Mouse (Mus musculus): ENCODE measurements around the gene Gm42957. TPM values are rescaled to one million over a fixed set of nuclear protein-coding genes. Genes with fewer than 3 reads are reported as not detected.

The Gm42957 gene
- polyA plus RNA-seq, 1 experiment from 2014 or later = 0.10 TPM

- H3K27ac ChIP-seq (ENCODE audit: low read depth, low read length) = peak overlapping the region; percentile 77
- peak overlapping the region; percentile 80 for H3K9ac ChIP-seq (ENCODE audit: low read depth, low read length)
- H3K4me2 ChIP-seq (ENCODE audit: low read length) = peak overlapping the region; percentile 99
- H3K27me3 ChIP-seq (replicated peaks; ENCODE audit: control insufficient read depth, insufficient read depth, low read length) = no peaks in the 10 kb centered on the region
- H3K36me3 ChIP-seq (ENCODE audit: control insufficient read depth, insufficient read depth, low read length) = no peaks in the 10 kb centered on the region
- H3K4me3 ChIP-seq (ENCODE audit: low read length) = peak overlapping the region; percentile 59
- no peaks in the 10 kb centered on the region for H3K9me3 ChIP-seq (ENCODE audit: control insufficient read depth, low read length)
- WGBS = under 1% methylated on average over 40 of the region's 40 CpGs
- peaks cover 62% of the 10 kb centered on the region for H3K4me1 ChIP-seq (ENCODE audit: control insufficient read depth, insufficient read depth, low read depth, low read length)
- ATAC-seq = no peak
Observed at GRCm38 (mm10) chr3:96597435-96597891, 37.8 kb upstream of the Gm42957 start.

GRCm38 (mm10) chr3:96598156-96599068, 36.9 kb upstream of the Gm42957 start:
- Histone ChIP-seq H3K27ac (ENCODE audit: low read depth, low read length) (peak overlapping the region; percentile 77), H3K4me2 (ENCODE audit: low read length) (peak overlapping the region; percentile 99), H3K9me3 (ENCODE audit: control insufficient read depth, low read length) (no peaks in the 10 kb centered on the region), H3K4me1 (ENCODE audit: control insufficient read depth, insufficient read depth, low read depth, low read length) (peaks cover 63% of the 10 kb centered on the region), H3K4me3 (ENCODE audit: low read length) (peak overlapping the region; percentile 59), H3K9ac (ENCODE audit: low read depth, low read length) (peak overlapping the region; percentile 80), H3K36me3 (ENCODE audit: control insufficient read depth, insufficient read depth, low read length) (no peaks in the 10 kb centered on the region), H3K27me3 (replicated peaks; ENCODE audit: control insufficient read depth, insufficient read depth, low read length) (no peaks in the 10 kb centered on the region)
- no peak for ATAC-seq
- WGBS = 1% methylated on average over 54 of the region's 54 CpGs

- H3K36me3 ChIP-seq (ENCODE audit: control insufficient read depth, insufficient read depth, low read length) = no peaks in the 10 kb centered on the region
- no peak overlapping the region for H3K27ac ChIP-seq (ENCODE audit: low read depth, low read length)
- no peaks in the 10 kb centered on the region for H3K9me3 ChIP-seq (ENCODE audit: control insufficient read depth, low read length)
- peaks cover 69% of the 10 kb centered on the region for H3K4me1 ChIP-seq (ENCODE audit: control insufficient read depth, insufficient read depth, low read depth, low read length)
- peak overlapping the region; percentile 80 for H3K9ac ChIP-seq (ENCODE audit: low read depth, low read length)
- ATAC-seq = no peak
- WGBS = 53% methylated on average over 8 of the region's 8 CpGs
- peak overlapping the region; percentile 99 for H3K4me2 ChIP-seq (ENCODE audit: low read length)
- no peaks in the 10 kb centered on the region for H3K27me3 ChIP-seq (replicated peaks; ENCODE audit: control insufficient read depth, insufficient read depth, low read length)
- peak overlapping the region; percentile 59 for H3K4me3 ChIP-seq (ENCODE audit: low read length)
Observed at GRCm38 (mm10) chr3:96599069-96599393, 36.2 kb upstream of the Gm42957 start.

GRCm38 (mm10) chr3:96599411-96599810, 35.9 kb upstream of the Gm42957 start:
- peak overlapping the region; percentile 80; the same call in 1 of the 2 replicates for H3K9ac ChIP-seq (ENCODE audit: low read depth, low read length)

GRCm38 (mm10) chr3:96600639-96601250, 34.5 kb upstream of the Gm42957 start, which contains the start of gene Lix1l:
Lix1l (plus strand) TSS chr3:96601149.
- Histone ChIP-seq H3K27me3 (replicated peaks; ENCODE audit: control insufficient read depth, insufficient read depth, low read length) (no peaks in the 10 kb centered on the region), H3K9me3 (ENCODE audit: control insufficient read depth, low read length) (no peaks in the 10 kb centered on the region), H3K27ac (ENCODE audit: low read depth, low read length) (peak within 1 kb of the TSS; percentile 98), H3K9ac (ENCODE audit: low read depth, low read length) (peak within 1 kb of the TSS; percentile 95), H3K36me3 (ENCODE audit: control insufficient read depth, insufficient read depth, low read length) (no peaks in the 10 kb centered on the region), H3K4me3 (ENCODE audit: low read length) (peak within 1 kb of the TSS; percentile 87), H3K4me1 (ENCODE audit: control insufficient read depth, insufficient read depth, low read depth, low read length) (peaks cover 74% of the 10 kb centered on the region), H3K4me2 (ENCODE audit: low read length) (peak within 1 kb of the TSS; percentile 67)
- ATAC-seq = peak; percentile 93
- WGBS = under 1% methylated on average over 22 of the region's 27 CpGs

More at GRCm38 (mm10) chr3:96599411-96599810, 35.9 kb upstream of the Gm42957 start:
- no peaks in the 10 kb centered on the region for H3K27me3 ChIP-seq (replicated peaks; ENCODE audit: control insufficient read depth, insufficient read depth, low read length)
- whole genome bisulfite sequencing = 84% methylated on average over 3 of the region's 3 CpGs
- no peaks in the 10 kb centered on the region for H3K9me3 ChIP-seq (ENCODE audit: control insufficient read depth, low read length)
- no peak overlapping the region for H3K27ac ChIP-seq (ENCODE audit: low read depth, low read length)
- H3K4me3 ChIP-seq (ENCODE audit: low read length) = no peak overlapping the region
- peaks cover 73% of the 10 kb centered on the region for H3K4me1 ChIP-seq (ENCODE audit: control insufficient read depth, insufficient read depth, low read depth, low read length)
- no peak for ATAC-seq
- H3K36me3 ChIP-seq (ENCODE audit: control insufficient read depth, insufficient read depth, low read length) = no peaks in the 10 kb centered on the region
- H3K4me2 ChIP-seq (ENCODE audit: low read length) = peak overlapping the region; percentile 99; the same call in 1 of the 2 replicates

GRCm38 (mm10) chr3:96601251-96601787, 34.0 kb upstream of the Gm42957 start:
- Histone ChIP-seq H3K9ac (ENCODE audit: low read depth, low read length) (peak overlapping the region; percentile 95), H3K4me3 (ENCODE audit: low read length) (peak overlapping the region; percentile 87), H3K27ac (ENCODE audit: low read depth, low read length) (peak overlapping the region; percentile 98), H3K36me3 (ENCODE audit: control insufficient read depth, insufficient read depth, low read length) (no peaks in the 10 kb centered on the region), H3K9me3 (ENCODE audit: control insufficient read depth, low read length) (no peaks in the 10 kb centered on the region), H3K27me3 (replicated peaks; ENCODE audit: control insufficient read depth, insufficient read depth, low read length) (no peaks in the 10 kb centered on the region), H3K4me1 (ENCODE audit: control insufficient read depth, insufficient read depth, low read depth, low read length) (peaks cover 68% of the 10 kb centered on the region), H3K4me2 (ENCODE audit: low read length) (peak overlapping the region; percentile 67)
- WGBS = 0% methylated on average over 20 of the region's 40 CpGs
- peak; percentile 51 for ATAC-seq

- H3K27ac ChIP-seq (ENCODE audit: low read depth, low read length) = peak overlapping the region; percentile 98
- WGBS = 8% methylated on average over 10 of the region's 10 CpGs
- H3K9me3 ChIP-seq (ENCODE audit: control insufficient read depth, low read length) = no peaks in the 10 kb centered on the region
- H3K4me3 ChIP-seq (ENCODE audit: low read length) = peak overlapping the region; percentile 87
- no peaks in the 10 kb centered on the region for H3K36me3 ChIP-seq (ENCODE audit: control insufficient read depth, insufficient read depth, low read length)
- ATAC-seq = no peak
- H3K9ac ChIP-seq (ENCODE audit: low read depth, low read length) = peak overlapping the region; percentile 95
- peaks cover 62% of the 10 kb centered on the region for H3K4me1 ChIP-seq (ENCODE audit: control insufficient read depth, insufficient read depth, low read depth, low read length)
- H3K4me2 ChIP-seq (ENCODE audit: low read length) = peak overlapping the region; percentile 67
- no peaks in the 10 kb centered on the region for H3K27me3 ChIP-seq (replicated peaks; ENCODE audit: control insufficient read depth, insufficient read depth, low read length)
Observed at GRCm38 (mm10) chr3:96601941-96602703, 33.2 kb upstream of the Gm42957 start.

- ATAC-seq = no peak
- Histone ChIP-seq H3K4me3 (ENCODE audit: low read length) (peak overlapping the region; percentile 87), H3K4me1 (ENCODE audit: control insufficient read depth, insufficient read depth, low read depth, low read length) (peaks cover 57% of the 10 kb centered on the region), H3K36me3 (ENCODE audit: control insufficient read depth, insufficient read depth, low read length) (no peaks in the 10 kb centered on the region), H3K9ac (ENCODE audit: low read depth, low read length) (peak overlapping the region; percentile 95), H3K4me2 (ENCODE audit: low read length) (peak overlapping the region; percentile 67), H3K9me3 (ENCODE audit: control insufficient read depth, low read length) (no peaks in the 10 kb centered on the region), H3K27me3 (replicated peaks; ENCODE audit: control insufficient read depth, insufficient read depth, low read length) (no peaks in the 10 kb centered on the region), H3K27ac (ENCODE audit: low read depth, low read length) (peak overlapping the region; percentile 98)
- 22% methylated on average over 5 of the region's 5 CpGs for WGBS
Observed at GRCm38 (mm10) chr3:96602704-96603084, 32.6 kb upstream of the Gm42957 start.
